Mouse (Mus musculus): ENCODE measurements around the gene Ncapd2. TPM values are rescaled to one million over a fixed set of nuclear protein-coding genes. Genes with fewer than 3 reads are reported as not detected.

Ncapd2 gene
- polyA plus RNA-seq, 1 experiment from 2014 or later, result 82.3 TPM

- 68% methylated on average over 1 of the region's 1 CpGs for WGBS (ENCODE audit: insufficient replicate concordance)
Measured at GRCm38 (mm10) chr6:125210436-125210835, 18.9 kb upstream of the Ncapd2 start.

GRCm38 (mm10) chr6:125197166-125197565 lies 5.7 kb upstream of the Ncapd2 start:
- Histone ChIP-seq H3K4me1 (ENCODE audit: control insufficient read depth, insufficient read depth, low read length) (peaks cover 4% of the 10 kb centered on the region; the same call in 1 of the 2 replicates), H3K36me3 (ENCODE audit: control insufficient read depth, insufficient read depth, low read length) (peaks cover 7% of the 10 kb centered on the region; the same call in 1 of the 2 replicates), H3K9me3 (replicated peaks; ENCODE audit: control insufficient read depth, low read length) (no peaks in the 10 kb centered on the region), H3K9ac (ENCODE audit: low read depth, low read length) (no peak overlapping the region), H3K4me2 (no peak overlapping the region), H3K27ac (ENCODE audit: low read depth, low read length) (no peak overlapping the region), H3K27me3 (ENCODE audit: control insufficient read depth, insufficient read depth, low read length) (no peaks in the 10 kb centered on the region), H3K4me3 (ENCODE audit: low read depth, low read length) (no peak overlapping the region)
- 86% methylated on average over 5 of the region's 5 CpGs for WGBS (ENCODE audit: insufficient replicate concordance)
- no peak for ATAC-seq (replicated peaks; ENCODE audit: insufficient number of reproducible peaks, low FRiP score, low TSS enrichment)

More at GRCm38 (mm10) chr6:125210436-125210835, 18.9 kb upstream of the Ncapd2 start:
- Histone ChIP-seq H3K27ac (ENCODE audit: low read depth, low read length) (no peak overlapping the region), H3K4me2 (no peak overlapping the region), H3K4me3 (ENCODE audit: low read depth, low read length) (no peak overlapping the region), H3K36me3 (ENCODE audit: control insufficient read depth, insufficient read depth, low read length) (no peaks in the 10 kb centered on the region), H3K27me3 (ENCODE audit: control insufficient read depth, insufficient read depth, low read length) (0 out of 2 replicates have a peak, but pooled peaks cover 3% of the 10 kb centered on the region), H3K4me1 (ENCODE audit: control insufficient read depth, insufficient read depth, low read length) (no peaks in the 10 kb centered on the region), H3K9me3 (replicated peaks; ENCODE audit: control insufficient read depth, low read length) (no peaks in the 10 kb centered on the region), H3K9ac (ENCODE audit: low read depth, low read length) (no peak overlapping the region)
- ATAC-seq (replicated peaks; ENCODE audit: insufficient number of reproducible peaks, low FRiP score, low TSS enrichment), result no peak

GRCm38 (mm10) chr6:125196301-125196700 lies 4.8 kb upstream of the Ncapd2 start:
- Histone ChIP-seq H3K4me3 (ENCODE audit: low read depth, low read length) (no peak overlapping the region), H3K9me3 (replicated peaks; ENCODE audit: control insufficient read depth, low read length) (no peaks in the 10 kb centered on the region), H3K4me2 (no peak overlapping the region), H3K36me3 (ENCODE audit: control insufficient read depth, insufficient read depth, low read length) (peaks cover 7% of the 10 kb centered on the region; the same call in 1 of the 2 replicates), H3K4me1 (ENCODE audit: control insufficient read depth, insufficient read depth, low read length) (peaks cover 4% of the 10 kb centered on the region; the same call in 1 of the 2 replicates), H3K27ac (ENCODE audit: low read depth, low read length) (no peak overlapping the region), H3K27me3 (ENCODE audit: control insufficient read depth, insufficient read depth, low read length) (no peaks in the 10 kb centered on the region), H3K9ac (ENCODE audit: low read depth, low read length) (no peak overlapping the region)
- no peak for ATAC-seq (replicated peaks; ENCODE audit: insufficient number of reproducible peaks, low FRiP score, low TSS enrichment)
- 68% methylated on average over 3 of the region's 3 CpGs for WGBS (ENCODE audit: insufficient replicate concordance)

GRCm38 (mm10) chr6:125195541-125196075 lies 4.1 kb upstream of the Ncapd2 start:
- Histone ChIP-seq H3K4me2 (no peak overlapping the region), H3K27me3 (ENCODE audit: control insufficient read depth, insufficient read depth, low read length) (no peaks in the 10 kb centered on the region), H3K36me3 (ENCODE audit: control insufficient read depth, insufficient read depth, low read length) (peaks cover 7% of the 10 kb centered on the region; the same call in 1 of the 2 replicates), H3K9ac (ENCODE audit: low read depth, low read length) (no peak overlapping the region), H3K4me1 (ENCODE audit: control insufficient read depth, insufficient read depth, low read length) (peaks cover 4% of the 10 kb centered on the region; the same call in 1 of the 2 replicates), H3K27ac (ENCODE audit: low read depth, low read length) (no peak overlapping the region), H3K9me3 (replicated peaks; ENCODE audit: control insufficient read depth, low read length) (no peaks in the 10 kb centered on the region), H3K4me3 (ENCODE audit: low read depth, low read length) (no peak overlapping the region)
- WGBS (ENCODE audit: insufficient replicate concordance), result 26% methylated on average over 1 of the region's 1 CpGs
- no peak for ATAC-seq (replicated peaks; ENCODE audit: insufficient number of reproducible peaks, low FRiP score, low TSS enrichment)

GRCm38 (mm10) chr6:125193390-125193789 lies 1.9 kb upstream of the Ncapd2 start:
- Histone ChIP-seq H3K27ac (ENCODE audit: low read depth, low read length) (no peak overlapping the region), H3K9ac (ENCODE audit: low read depth, low read length) (no peak overlapping the region)

GRCm38 (mm10) chr6:125192841-125193240 lies 1.3 kb upstream of the Ncapd2 start:
- no peak for ATAC-seq (replicated peaks; ENCODE audit: insufficient number of reproducible peaks, low FRiP score, low TSS enrichment)
- no peaks in the 10 kb centered on the region for H3K27me3 ChIP-seq (ENCODE audit: control insufficient read depth, insufficient read depth, low read length)
- peak overlapping the region; percentile 65 for H3K4me2 ChIP-seq
- peaks cover 11% of the 10 kb centered on the region for H3K4me1 ChIP-seq (ENCODE audit: control insufficient read depth, insufficient read depth, low read length)
- H3K4me3 ChIP-seq (ENCODE audit: low read depth, low read length), result peak overlapping the region; percentile 71
- 29% methylated on average over 5 of the region's 5 CpGs for WGBS (ENCODE audit: insufficient replicate concordance)
- peak overlapping the region; percentile 80 for H3K9ac ChIP-seq (ENCODE audit: low read depth, low read length)
- H3K27ac ChIP-seq (ENCODE audit: low read depth, low read length), result peak overlapping the region; percentile 97
- H3K9me3 ChIP-seq (replicated peaks; ENCODE audit: control insufficient read depth, low read length), result no peaks in the 10 kb centered on the region
- H3K36me3 ChIP-seq (ENCODE audit: control insufficient read depth, insufficient read depth, low read length), result peaks cover 17% of the 10 kb centered on the region

More at GRCm38 (mm10) chr6:125193390-125193789, 1.9 kb upstream of the Ncapd2 start:
- ATAC-seq (replicated peaks; ENCODE audit: insufficient number of reproducible peaks, low FRiP score, low TSS enrichment), result no peak
- Histone ChIP-seq H3K36me3 (ENCODE audit: control insufficient read depth, insufficient read depth, low read length) (peaks cover 14% of the 10 kb centered on the region), H3K4me1 (ENCODE audit: control insufficient read depth, insufficient read depth, low read length) (peaks cover 11% of the 10 kb centered on the region), H3K27me3 (ENCODE audit: control insufficient read depth, insufficient read depth, low read length) (no peaks in the 10 kb centered on the region), H3K4me2 (peak overlapping the region; percentile 65), H3K9me3 (replicated peaks; ENCODE audit: control insufficient read depth, low read length) (no peaks in the 10 kb centered on the region), H3K4me3 (ENCODE audit: low read depth, low read length) (peak overlapping the region; percentile 71; the same call in 1 of the 2 replicates)
- WGBS (ENCODE audit: insufficient replicate concordance), result 54% methylated on average over 7 of the region's 7 CpGs

- Histone ChIP-seq H3K4me3 (ENCODE audit: low read depth, low read length) (peak overlapping the region; percentile 71), H3K9me3 (replicated peaks; ENCODE audit: control insufficient read depth, low read length) (no peaks in the 10 kb centered on the region), H3K4me1 (ENCODE audit: control insufficient read depth, insufficient read depth, low read length) (peaks cover 11% of the 10 kb centered on the region), H3K4me2 (peak overlapping the region; percentile 65), H3K9ac (ENCODE audit: low read depth, low read length) (peak overlapping the region; percentile 80), H3K27ac (ENCODE audit: low read depth, low read length) (peak overlapping the region; percentile 97), H3K36me3 (ENCODE audit: control insufficient read depth, insufficient read depth, low read length) (peaks cover 23% of the 10 kb centered on the region), H3K27me3 (ENCODE audit: control insufficient read depth, insufficient read depth, low read length) (no peaks in the 10 kb centered on the region)
- under 1% methylated on average over 34 of the region's 34 CpGs for WGBS (ENCODE audit: insufficient replicate concordance)
- ATAC-seq (replicated peaks; ENCODE audit: insufficient number of reproducible peaks, low FRiP score, low TSS enrichment), result peak; percentile 91
Measured at GRCm38 (mm10) chr6:125192016-125192714, 664 bp upstream of the Ncapd2 start.

- Histone ChIP-seq H3K27ac (ENCODE audit: low read depth, low read length) (peak overlapping the region; percentile 97), H3K9me3 (replicated peaks; ENCODE audit: control insufficient read depth, low read length) (no peaks in the 10 kb centered on the region), H3K27me3 (ENCODE audit: control insufficient read depth, insufficient read depth, low read length) (no peaks in the 10 kb centered on the region), H3K4me2 (peak overlapping the region; percentile 65), H3K4me1 (ENCODE audit: control insufficient read depth, insufficient read depth, low read length) (peaks cover 11% of the 10 kb centered on the region), H3K4me3 (ENCODE audit: low read depth, low read length) (peak overlapping the region; percentile 71), H3K36me3 (ENCODE audit: control insufficient read depth, insufficient read depth, low read length) (peaks cover 35% of the 10 kb centered on the region), H3K9ac (ENCODE audit: low read depth, low read length) (peak overlapping the region; percentile 80)
- ATAC-seq (replicated peaks; ENCODE audit: insufficient number of reproducible peaks, low FRiP score, low TSS enrichment), result no peak
Measured at GRCm38 (mm10) chr6:125190816-125191215, 685 bp downstream of the Ncapd2 start.
